Mouse (Mus musculus) left cerebral cortex, postnatal 10 days (tissue): ENCODE measurements at regions not wholly inside any gene's neighbourhood (a gene's known extent, or its start where the extent isn't known, plus 50 kb on each side); places are given as distances from the start of the nearest gene placed in this dataset.
A peak's percentile ranks its signal among the peaks of the same experiment; 100 is the strongest.

Experiments used
- DNase-seq, 2 experiments: peaks; one replicate each; pipeline ENCODE4 v3.0.0; 2021 to 2022; ENCODE audit warnings: low spot score in 2 of 2, mixed read lengths in 1 of 2; ENCODE audit errors: extremely low spot score in 1 of 2
- intact Hi-C: fragments of 180-260 bp; cut with DNase I; formaldehyde crosslinking; loops from one replicate; pipeline ENCODE4 v1.15.1; 2025

- no peak for DNase-seq
- intact Hi-C loops: no loop called here
These were observed 778.7 kb downstream of the Cntnap5b start for GRCm38 (mm10) chr1:100551293-100551692.

- intact Hi-C loops: no loop called here
- peak in 1 of 2 experiments; percentile 31 for DNase-seq
These were observed 784.4 kb downstream of the Cntnap5b start for GRCm38 (mm10) chr1:100556937-100557336.
